Mouse (Mus musculus): ENCODE measurements around the gene Nfatc2.
A peak's percentile ranks its signal among the peaks of the same experiment; 100 is the strongest.

Gene Nfatc2

DNA sequence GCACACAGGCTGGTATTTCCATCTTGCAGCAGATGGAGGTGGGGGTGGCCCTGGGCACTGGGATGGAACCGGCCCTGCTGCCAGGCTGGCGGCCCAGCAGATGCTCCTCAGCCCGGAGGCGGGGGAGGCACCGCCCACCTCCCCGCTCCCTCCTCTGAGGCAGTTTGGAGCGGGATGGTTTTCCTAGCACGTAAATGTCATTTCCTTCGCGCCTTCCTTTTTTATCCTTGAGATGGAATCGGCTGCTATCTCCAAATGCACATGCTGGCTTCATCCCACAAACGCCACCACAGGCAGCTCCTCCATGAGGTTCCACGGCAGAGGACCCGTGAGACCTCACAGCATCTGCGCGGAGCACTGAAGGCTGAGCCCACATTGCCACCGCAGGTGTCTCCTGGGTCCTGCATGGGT lies 160.5 kb downstream of the Nfatc2 start:
- peak; percentile 77 to 93 for DNase-seq (ENCODE audit: low spot score in 2 of 2)

DNA sequence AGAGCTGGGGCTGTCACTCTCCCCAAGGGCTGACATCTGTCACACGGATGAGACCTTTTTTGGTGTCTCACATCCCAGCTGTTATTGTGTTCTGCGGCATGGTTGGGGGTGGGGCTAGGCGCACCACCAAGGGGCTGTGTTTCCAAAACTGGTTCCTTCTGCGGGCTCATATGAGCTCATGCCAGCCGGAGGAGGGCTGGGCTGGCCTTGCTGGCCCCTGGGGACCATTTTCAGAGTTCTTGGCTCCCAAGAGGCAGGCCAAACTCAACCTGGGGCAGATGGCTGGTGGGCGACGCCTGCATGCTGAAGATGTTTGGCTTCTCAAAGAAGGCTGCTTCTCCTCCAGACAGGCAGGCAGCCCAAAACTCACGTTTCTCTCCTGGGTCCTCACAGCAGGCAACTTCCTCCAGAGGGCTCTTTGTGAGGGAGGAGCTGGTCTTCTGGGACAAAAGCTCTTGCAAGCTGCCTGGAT lies 162.4 kb downstream of the Nfatc2 start:
- DNase-seq (ENCODE audit: low spot score in 2 of 2), result peak in 1 of 2 experiments; percentile 79

DNA sequence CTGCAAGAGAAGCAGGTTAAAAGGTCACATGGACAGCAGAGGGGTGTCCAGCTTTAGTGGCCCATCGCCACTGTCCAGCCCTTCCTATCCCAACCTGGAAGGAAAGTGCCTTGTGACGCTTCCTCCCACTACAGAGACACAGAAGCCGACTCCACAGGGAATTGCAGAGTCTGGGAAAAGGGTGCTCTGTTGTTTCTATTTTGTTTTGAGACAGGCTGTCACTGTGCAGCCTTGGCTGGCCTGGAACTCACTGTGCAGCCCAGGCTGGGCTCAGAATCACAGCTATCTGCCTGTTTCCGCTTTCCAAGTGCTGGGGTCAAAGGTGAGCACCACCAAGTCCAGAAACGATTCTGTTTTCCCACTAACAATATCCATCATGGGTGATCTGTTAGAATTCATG lies 167.3 kb downstream of the Nfatc2 start:
- DNase-seq (ENCODE audit: low spot score in 2 of 2), result no peak

DNA sequence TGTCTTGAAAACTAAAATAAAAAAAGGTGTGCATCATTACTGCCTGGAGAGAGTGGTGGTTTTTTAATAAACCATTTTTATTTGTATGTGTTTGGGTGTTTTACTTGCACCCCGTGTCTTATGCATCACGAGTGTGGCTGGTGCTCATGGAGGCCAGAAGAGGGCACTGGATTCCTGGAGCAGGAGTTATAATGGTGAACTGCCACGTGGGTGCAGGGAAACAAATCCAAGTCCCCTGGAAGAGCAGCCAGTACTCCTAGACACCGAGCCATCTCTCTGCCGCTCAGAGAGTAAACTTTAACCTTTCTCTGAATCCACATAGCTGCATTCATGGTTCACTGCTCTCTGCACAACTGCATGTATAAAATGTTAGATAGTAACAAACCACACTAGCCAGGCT lies 168.1 kb downstream of the Nfatc2 start:
- no peak for DNase-seq (ENCODE audit: low spot score in 2 of 2)

DNA sequence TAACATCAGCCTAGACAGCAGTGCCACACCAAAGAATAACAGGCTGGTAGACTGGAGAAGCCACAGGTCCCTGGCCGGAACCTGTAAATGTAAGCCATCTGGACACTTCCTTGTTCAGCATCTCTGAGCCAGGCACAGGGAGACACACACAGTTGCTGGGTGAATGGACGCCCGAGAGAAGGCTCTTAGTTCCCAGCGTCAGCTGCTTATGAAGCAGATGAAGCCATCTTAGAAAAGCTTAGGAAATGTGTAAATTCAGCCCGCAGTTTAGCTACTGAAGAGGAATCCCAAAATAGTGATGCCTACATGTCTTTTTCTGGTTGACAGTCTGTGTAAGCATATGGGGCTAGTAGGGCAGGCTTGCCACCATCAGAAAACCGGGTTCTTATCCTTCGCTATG lies 169.1 kb downstream of the Nfatc2 start:
- DNase-seq (ENCODE audit: low spot score in 2 of 2), result peak in 1 of 2 experiments; percentile 44

DNA sequence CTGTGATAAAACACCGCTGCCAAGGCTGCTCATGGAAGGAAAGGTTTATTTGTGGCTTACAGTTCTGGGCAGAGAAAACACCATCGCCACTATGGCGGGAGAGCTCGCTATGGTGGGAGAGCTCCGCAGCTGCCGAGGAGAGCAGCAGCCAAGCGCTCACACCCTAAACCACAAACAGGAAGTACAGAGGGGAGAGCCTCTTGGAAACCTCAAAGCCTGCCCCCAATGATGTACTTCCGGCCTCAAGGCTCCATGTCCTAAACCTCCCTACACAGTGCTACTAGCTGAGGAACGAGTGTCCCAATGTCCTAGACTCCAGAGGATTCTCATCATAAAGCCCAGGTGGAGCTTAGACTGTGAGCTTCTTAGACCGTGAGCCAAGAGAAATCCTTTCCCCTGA lies 171.9 kb downstream of the Nfatc2 start:
- DNase-seq (ENCODE audit: low spot score in 2 of 2), result no peak

DNA sequence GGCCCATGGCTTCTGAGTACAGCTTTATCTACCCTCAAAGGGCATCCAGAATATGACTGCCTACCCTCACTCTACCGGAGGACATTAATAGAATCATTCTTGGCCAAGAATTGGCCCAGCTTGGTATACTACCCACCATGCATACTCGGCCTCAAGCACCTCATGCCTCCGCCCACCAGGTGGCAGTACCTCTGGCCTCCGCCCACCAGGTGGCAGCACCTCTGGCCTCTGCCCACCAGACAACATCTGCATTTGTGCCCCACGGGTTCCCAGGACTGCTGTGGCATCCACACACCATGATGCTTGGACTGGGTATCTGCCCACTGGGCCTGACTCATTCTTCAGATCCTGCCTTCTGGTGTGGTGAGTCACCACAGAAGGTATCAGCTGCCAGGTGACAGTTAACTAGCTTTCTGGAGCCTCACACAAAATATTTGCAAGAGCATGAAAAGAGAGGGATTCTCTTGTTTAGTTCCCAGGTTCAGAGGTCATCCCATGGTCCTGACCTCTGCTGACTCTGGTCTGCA lies 173.0 kb downstream of the Nfatc2 start:
- DNase-seq (ENCODE audit: low spot score in 2 of 2), result peak in 1 of 2 experiments; percentile 50
